Mouse (Mus musculus): ENCODE measurements around the gene Neo1.

GRCm38 (mm10) chr9:59075632-59076031, 39.4 kb upstream of the Neo1 start:
- no peak for TF ChIP-seq CTCF (IDR thresholded peaks at IDR 0.05; ENCODE audit: low read depth)
- no peak for TF ChIP-seq EP300 (IDR thresholded peaks at IDR 0.05; ENCODE audit: low read depth)

Measured in liver, embryonic 14.5 days (tissue).